Mouse (Mus musculus) ovary, adult 18-20 months (tissue): ENCODE results near the gene Grid2.

Experiments used
- DNase-seq: peaks from one replicate; pipeline ENCODE4 v3.0.0; 2022; ENCODE audit warnings: low spot score, mixed read lengths

The Grid2 gene

DNA sequence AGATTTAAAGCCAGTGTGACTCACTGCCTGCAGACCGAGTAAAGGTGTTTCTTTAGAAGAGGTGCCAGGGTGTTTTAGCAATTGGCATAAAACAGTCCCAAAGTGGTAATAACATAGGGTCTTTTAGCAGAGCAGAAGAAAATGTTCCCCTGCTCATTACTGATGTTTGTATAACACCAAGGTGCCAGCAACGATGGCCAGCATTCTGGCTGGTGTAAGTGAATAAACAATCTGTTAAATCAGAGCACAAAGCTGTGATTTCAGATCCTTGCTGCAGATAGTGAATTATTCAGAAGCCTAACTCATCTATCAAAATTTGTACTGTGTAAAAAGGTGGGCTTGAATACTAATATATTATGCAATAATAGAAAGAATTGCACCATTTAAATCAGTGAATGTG, 353.9 kb downstream of the Grid2 start:
- DNase-seq, result no peak

- DNase-seq, result no peak
Measured at GRCm38 (mm10) chr6:63635970-63636369, 380.3 kb downstream of the Grid2 start.

DNA sequence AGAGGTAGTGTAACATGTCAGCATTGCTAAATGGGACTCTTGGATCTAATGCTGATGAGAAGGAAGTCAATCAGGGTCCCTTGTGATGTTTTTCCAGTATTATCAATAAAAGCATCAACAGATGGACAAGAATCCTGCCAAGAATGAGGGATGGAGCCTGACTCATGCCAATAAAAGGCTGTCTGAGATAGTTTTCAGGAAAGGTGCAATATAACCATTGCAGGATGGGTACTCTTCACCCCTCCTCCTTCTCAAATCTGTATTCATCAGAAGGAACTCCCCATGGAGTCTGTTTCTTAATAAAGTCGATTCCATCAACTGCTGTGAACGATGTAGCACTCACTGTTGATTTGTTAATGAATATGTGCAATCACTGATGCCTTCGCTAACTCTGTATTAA, 403.7 kb downstream of the Grid2 start:
- no peak for DNase-seq

DNA sequence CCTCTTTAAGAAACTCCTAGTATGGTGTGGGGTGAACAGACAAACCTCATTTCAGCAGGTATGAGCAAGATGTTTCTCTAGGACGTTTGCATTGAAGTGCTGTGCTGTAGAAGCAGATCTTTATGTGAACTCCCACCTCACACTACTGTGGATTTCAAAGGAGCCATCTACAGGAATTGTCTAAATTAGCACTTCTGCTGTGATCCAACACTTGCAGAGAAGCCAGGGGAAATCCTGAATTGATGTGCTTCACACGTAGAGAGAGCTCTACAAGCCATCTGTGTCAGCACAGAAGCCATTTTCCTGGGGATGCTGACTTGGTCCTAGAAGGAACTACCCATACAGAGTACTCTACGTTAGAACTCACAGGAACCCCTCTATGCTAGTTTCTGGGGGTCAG, 430.0 kb downstream of the Grid2 start:
- DNase-seq, result no peak

- no peak for DNase-seq
Measured at GRCm38 (mm10) chr6:63701684-63702083, 446.0 kb downstream of the Grid2 start.

- no peak for DNase-seq
Measured at GRCm38 (mm10) chr6:63733740-63734139, 478.1 kb downstream of the Grid2 start.

DNA sequence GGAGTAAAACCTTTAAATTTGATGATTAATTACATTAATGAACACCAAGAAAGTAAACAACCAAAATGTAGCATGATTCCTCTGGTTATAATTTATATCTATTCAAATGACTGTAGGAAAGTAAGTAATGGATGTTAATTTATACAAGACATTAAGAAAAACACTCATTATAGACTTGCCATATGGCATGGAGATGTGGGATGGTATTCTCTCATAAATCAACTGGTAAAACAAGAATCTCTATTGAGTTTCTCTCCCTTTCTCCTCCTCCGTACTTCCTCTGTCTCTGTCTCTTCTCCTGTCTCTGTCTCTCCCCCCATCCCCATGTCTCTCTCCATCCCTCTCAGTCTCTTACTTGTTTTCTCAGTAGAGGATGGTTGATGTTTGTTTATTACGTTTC, 506.9 kb downstream of the Grid2 start:
- DNase-seq, result no peak

DNA sequence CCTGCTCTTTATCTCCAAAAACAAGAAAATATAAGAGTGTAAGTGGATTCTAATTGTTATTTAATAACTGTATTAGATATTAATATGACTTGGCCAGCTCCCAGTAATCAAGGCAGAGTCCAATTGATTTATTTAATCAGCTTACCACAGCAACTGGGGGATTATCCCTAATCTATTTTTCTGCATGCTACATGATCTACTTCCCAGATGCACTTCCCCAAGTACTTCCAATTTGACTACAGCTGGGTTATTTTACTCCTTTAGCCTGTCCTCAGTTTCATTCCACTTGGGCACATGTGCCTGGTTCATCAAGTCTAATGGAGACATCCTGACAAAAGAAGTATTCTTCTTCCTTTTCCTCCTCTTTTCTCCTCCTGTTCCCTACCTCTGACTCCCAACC, 539.0 kb downstream of the Grid2 start:
- DNase-seq, result no peak

- no peak for DNase-seq
Measured at GRCm38 (mm10) chr6:63820236-63820635, 564.6 kb downstream of the Grid2 start.

GRCm38 (mm10) chr6:63862628-63863027, 607.0 kb downstream of the Grid2 start:
- DNase-seq, result no peak

DNA sequence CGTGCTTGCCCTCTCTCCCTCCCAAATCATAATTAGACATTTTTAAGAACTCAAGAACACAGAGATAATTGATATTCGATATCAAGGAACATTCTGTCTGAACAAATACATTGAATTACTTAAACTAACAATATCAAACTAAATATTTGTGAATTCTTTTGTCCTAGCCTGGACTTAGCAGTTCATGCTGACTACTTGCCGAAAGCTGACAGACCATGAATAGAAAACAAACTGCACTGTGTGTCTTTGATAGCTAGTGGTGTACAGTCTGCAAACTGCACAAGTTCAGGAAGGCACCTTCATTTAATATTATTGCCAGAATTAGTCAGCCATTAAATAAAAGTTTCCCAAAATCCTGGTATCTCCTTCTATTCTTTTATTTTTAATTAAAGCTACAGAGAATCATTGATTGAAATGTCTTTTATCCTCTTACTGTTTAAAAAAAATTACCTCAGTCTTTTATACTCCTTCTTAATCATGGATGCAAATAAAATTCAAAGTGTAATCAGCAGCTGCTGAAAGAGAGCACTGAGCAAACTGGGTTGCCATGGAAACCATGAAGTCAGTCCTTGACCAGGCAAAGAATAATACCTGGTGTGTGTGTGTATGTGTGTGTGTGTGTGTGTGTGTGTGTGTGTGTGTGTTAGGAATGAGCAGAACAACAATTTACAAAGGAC, 621.5 kb downstream of the Grid2 start:
- no peak for DNase-seq

- DNase-seq, result no peak
Measured at GRCm38 (mm10) chr6:63877765-63878345, 622.2 kb downstream of the Grid2 start.

GRCm38 (mm10) chr6:63894714-63895113, 639.0 kb downstream of the Grid2 start:
- DNase-seq, result no peak

- no peak for DNase-seq
Measured at GRCm38 (mm10) chr6:63898171-63898570, 642.5 kb downstream of the Grid2 start.

GRCm38 (mm10) chr6:63917035-63917570, 661.4 kb downstream of the Grid2 start:
- DNase-seq, result no peak

- DNase-seq, result no peak
Measured at GRCm38 (mm10) chr6:63921951-63922350, 666.3 kb downstream of the Grid2 start.

- DNase-seq, result no peak
Measured at GRCm38 (mm10) chr6:63931201-63931600, 675.5 kb downstream of the Grid2 start.

- no peak for DNase-seq
Measured at GRCm38 (mm10) chr6:63946721-63947120, 691.0 kb downstream of the Grid2 start.

- DNase-seq, result no peak
Measured at GRCm38 (mm10) chr6:63963789-63964188, 708.1 kb downstream of the Grid2 start.

DNA sequence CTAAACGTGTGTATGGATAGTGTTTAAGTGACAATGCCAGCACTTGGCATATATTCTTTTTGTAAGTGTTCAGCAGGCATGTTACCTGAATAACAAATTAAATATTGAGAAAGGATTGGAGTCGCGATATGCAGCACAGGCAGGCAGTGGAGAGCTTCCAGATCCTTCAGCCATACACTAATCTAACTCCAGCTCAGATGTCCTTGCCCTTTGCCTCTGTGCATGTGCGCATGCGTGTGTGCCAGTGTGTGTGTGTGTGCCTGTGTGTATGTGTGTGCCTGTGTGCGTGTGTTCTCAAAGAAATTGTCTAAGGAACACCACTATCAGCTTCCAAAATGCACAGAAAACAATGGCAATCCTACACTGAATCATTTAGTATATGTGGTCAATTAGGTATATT, 708.6 kb downstream of the Grid2 start:
- DNase-seq, result no peak

DNA sequence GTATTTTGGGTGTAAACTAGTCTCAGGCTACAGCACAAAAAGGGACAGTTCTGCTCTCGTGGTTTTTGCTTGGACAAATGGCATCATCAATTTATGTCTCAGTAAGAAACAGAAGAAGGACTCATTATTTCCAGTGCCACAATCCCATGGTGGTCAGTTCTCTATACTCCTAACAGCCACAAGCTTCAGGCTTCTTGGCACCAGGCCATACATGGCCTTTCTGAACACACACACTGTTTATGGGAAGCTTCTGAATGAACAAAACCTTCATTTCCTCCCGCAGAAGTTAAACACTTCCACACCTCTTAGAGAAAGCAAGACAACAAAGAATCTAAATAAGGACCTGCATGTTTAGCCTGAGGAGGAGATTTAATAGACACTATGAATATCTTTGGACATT, 709.1 kb downstream of the Grid2 start:
- DNase-seq, result no peak

- no peak for DNase-seq
Measured at GRCm38 (mm10) chr6:64046084-64046483, 790.4 kb downstream of the Grid2 start.

GRCm38 (mm10) chr6:64046732-64047131, 791.1 kb downstream of the Grid2 start:
- DNase-seq, result no peak

DNA sequence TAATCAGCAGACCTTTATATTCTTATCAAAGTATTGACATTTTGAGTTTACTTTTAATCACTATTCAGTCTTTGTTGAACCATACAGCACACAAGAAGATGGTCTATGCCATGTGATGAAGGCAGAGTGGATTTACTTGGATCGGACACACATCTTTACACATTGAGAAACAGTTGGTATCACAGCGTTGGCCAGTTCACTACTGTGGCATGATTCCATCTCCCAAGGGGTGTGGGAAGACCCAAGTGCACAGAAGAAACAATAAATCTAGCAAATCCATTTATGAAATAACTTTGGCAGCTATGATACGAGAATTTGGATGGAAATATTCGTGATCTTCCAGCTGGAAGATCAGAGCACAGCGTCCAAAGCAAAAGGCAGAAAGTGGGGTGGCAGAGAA, 792.3 kb downstream of the Grid2 start:
- DNase-seq, result no peak
